Mouse (Mus musculus): ENCODE results near the gene Hdgfl3. TPM values are rescaled to one million over a fixed set of nuclear protein-coding genes. Genes with fewer than 3 reads are reported as not detected.

Hdgfl3 gene
- 6.6 and 7.9 TPM in 2 replicates for polyA plus RNA-seq (2015; fragmentation: Nextera tagmentation; extraction: Ambion mirVana)

DNA sequence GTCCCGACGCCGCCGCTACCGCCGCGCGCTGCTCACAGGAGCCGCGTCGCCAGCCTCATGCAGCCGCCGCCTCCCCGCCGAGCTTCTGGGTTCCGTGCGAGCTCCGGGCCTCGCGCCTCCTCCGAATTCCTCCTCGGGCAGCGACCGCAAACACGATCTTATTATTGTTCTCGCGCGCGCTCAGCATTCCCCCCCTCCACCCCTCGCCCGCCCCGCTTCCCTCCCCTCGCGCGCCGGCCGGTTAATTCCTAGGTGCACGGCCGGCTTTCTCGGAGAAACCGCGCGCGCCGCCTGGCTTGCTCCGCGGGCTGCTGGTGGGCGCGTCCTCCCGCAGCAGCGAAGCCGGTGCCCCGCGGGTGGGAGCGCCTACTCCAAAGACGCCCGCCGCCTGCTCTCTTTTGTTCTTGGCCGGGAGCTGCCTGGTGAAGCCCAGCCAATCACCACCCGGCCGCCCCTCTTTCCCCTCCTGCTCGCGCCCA lies at the start of gene Hdgfl3:
TSS of gene Hdgfl3 (minus strand) at position 207 of the 479 bp plus-strand sequence.

DNA sequence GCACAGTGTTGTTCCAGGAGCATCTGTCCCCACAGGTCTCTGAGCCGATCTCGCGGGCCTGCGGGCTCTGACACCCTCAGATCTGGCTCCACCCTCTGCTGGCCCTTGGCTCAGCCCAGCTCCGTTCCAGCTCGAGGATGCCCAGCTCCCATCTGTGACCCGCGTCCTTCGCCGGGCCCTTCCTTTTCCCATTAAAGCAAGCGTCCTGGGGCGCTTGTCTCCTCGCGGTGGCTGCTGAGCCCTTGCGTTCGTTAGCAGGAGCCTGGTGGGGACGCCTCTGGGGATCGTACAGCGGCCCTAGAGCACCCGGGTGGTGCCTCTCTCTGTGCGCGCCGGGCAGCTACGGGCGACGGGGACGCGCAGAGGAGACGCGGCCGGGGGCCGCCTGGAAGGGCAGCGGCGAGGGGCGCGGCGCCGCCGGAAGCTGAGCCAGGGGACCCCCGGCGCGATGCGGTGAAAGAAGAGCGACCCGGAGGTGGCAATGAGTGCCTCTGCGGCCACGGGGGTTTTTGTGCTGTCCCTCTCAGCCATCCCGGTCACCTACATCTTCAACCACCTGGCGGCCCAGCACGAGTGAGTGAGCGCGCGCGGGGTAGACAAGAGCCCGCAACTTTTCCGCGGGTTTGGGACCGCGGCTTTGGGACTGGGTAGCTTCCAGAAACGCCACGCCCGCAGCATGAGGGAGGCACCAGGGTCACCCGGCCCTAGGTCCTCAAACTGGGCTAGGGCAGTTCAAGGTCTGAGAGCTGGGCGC lies 75.1 kb downstream of the Hdgfl3 start, which contains the start of gene Tm6sf1:
TSS of gene Tm6sf1 (plus strand) at position 34 of the 754 bp plus-strand sequence.

DNA sequence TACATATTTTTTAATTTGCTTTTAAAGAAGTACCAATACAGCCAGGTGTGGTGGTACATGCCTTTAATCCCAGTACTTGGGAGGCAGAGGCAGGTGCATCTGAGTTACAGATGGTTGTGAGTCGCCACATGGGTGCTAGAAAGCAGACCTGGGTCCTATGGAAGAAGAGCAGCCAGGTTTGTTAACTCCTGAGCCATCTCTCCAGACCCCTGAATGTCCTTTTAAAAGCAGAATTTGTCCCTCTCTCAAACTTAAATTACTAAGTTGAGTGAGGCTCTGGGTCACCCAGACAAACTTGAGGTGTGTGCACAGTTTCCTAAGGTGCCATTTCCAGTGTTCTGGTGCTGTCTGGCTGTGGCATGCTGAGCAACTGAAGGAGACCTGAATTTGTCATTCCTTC lies 78.6 kb downstream of the Hdgfl3 start, which contains the start of gene Gm10160:
TSS of gene Gm10160 (minus strand) at position 101 of the 400 bp plus-strand sequence.

Other genes starting within 250 kb of the Hdgfl3 start
- 10.4 and 13.9 TPM in 2 replicates for gene Homer2, start 226.9 kb downstream of the Hdgfl3 start, polyA plus RNA-seq (2015; fragmentation: Nextera tagmentation; extraction: Ambion mirVana)
- gene Ramac, start 171.5 kb downstream of the Hdgfl3 start, polyA plus RNA-seq (2015; fragmentation: Nextera tagmentation; extraction: Ambion mirVana) = 85.6 and 87.4 TPM in 2 replicates
- gene 3110040N11Rik, start 145.0 kb downstream of the Hdgfl3 start, polyA plus RNA-seq (2015; fragmentation: Nextera tagmentation; extraction: Ambion mirVana) = 28.0 and 33.7 TPM in 2 replicates
- 143 and 172 TPM in 2 replicates for gene Btbd1, start 105.0 kb downstream of the Hdgfl3 start, polyA plus RNA-seq (2015; fragmentation: Nextera tagmentation; extraction: Ambion mirVana)
- gene Gm10160, start 78.7 kb downstream of the Hdgfl3 start, polyA plus RNA-seq (2015; fragmentation: Nextera tagmentation; extraction: Ambion mirVana) = not detected in 2 replicates
- 160 and 179 TPM in 2 replicates for gene Tm6sf1, start 75.5 kb downstream of the Hdgfl3 start, polyA plus RNA-seq (2015; fragmentation: Nextera tagmentation; extraction: Ambion mirVana)
- 0.04 and 0.06 TPM in 2 replicates for gene Bnc1, start 57.8 kb upstream of the Hdgfl3 start, polyA plus RNA-seq (2015; fragmentation: Nextera tagmentation; extraction: Ambion mirVana)
- 5.0 and 5.9 TPM in 2 replicates for gene Sh3gl3, start 239.4 kb upstream of the Hdgfl3 start, polyA plus RNA-seq (2015; fragmentation: Nextera tagmentation; extraction: Ambion mirVana)

All from skeletal muscle tissue, postnatal 0 days (tissue).